Mouse (Mus musculus) cerebellum, postnatal 36 days (tissue): ENCODE data around the gene Phf12.
A peak's percentile ranks its signal among the peaks of the same experiment; 100 is the strongest.

Experiments used
- DNase-seq, 2 experiments: peaks; one replicate each; pipeline ENCODE4 v3.0.0; 2021 to 2022; ENCODE audit warnings: mixed read lengths in 2 of 2

Phf12 gene

GRCm38 (mm10) chr11:77973520-77973919 lies 9.0 kb upstream of the Phf12 start:
- peak in 1 of 2 experiments; percentile 3 for DNase-seq

GRCm38 (mm10) chr11:77974325-77974724 lies 8.2 kb upstream of the Phf12 start:
- peak in 1 of 2 experiments; percentile 2 for DNase-seq

- DNase-seq: no peak
These were observed 6.7 kb upstream of the Phf12 start for GRCm38 (mm10) chr11:77975873-77976272.

- peak in 1 of 2 experiments; percentile 3 for DNase-seq
These were observed 4.4 kb upstream of the Phf12 start for GRCm38 (mm10) chr11:77978161-77978560.

GRCm38 (mm10) chr11:77979221-77979809 lies 3.2 kb upstream of the Phf12 start:
- peak in 1 of 2 experiments; percentile 2 for DNase-seq

GRCm38 (mm10) chr11:77980281-77981204 lies 2.0 kb upstream of the Phf12 start:
- peak in 1 of 2 experiments; percentile 68 for DNase-seq

- peak; percentile 90 to 95 for DNase-seq
These were observed 729 bp upstream of the Phf12 start for GRCm38 (mm10) chr11:77981609-77982440.

- DNase-seq: peak in 1 of 2 experiments; percentile 38
These were observed 810 bp downstream of the Phf12 start for GRCm38 (mm10) chr11:77983191-77983936.

GRCm38 (mm10) chr11:77983937-77984835 lies 1.6 kb downstream of the Phf12 start:
- DNase-seq: peak; percentile 68 to 73

GRCm38 (mm10) chr11:77984836-77985231 lies 2.3 kb downstream of the Phf12 start:
- peak; percentile 46 to 57 for DNase-seq

- DNase-seq: no peak
These were observed 3.0 kb downstream of the Phf12 start for GRCm38 (mm10) chr11:77985541-77986065.

GRCm38 (mm10) chr11:77989071-77989690 lies 6.6 kb downstream of the Phf12 start:
- DNase-seq: peak; percentile 56 to 65

GRCm38 (mm10) chr11:77995556-77995955 lies 13.0 kb downstream of the Phf12 start:
- no peak for DNase-seq

GRCm38 (mm10) chr11:78006446-78006845 lies 23.9 kb downstream of the Phf12 start:
- DNase-seq: no peak

- peak; percentile 75 to 83 for DNase-seq
These were observed 37.1 kb downstream of the Phf12 start for GRCm38 (mm10) chr11:78019676-78020075.

GRCm38 (mm10) chr11:78023607-78024006 lies 41.1 kb downstream of the Phf12 start:
- peak in 1 of 2 experiments; percentile 31 for DNase-seq

- no peak for DNase-seq
These were observed 46.7 kb downstream of the Phf12 start for GRCm38 (mm10) chr11:78029240-78029639.

GRCm38 (mm10) chr11:78030600-78030999 lies 48.0 kb downstream of the Phf12 start:
- no peak for DNase-seq

- no peak for DNase-seq
These were observed 48.8 kb downstream of the Phf12 start for GRCm38 (mm10) chr11:78031389-78031788.
